Mouse (Mus musculus) small intestine, adult 2 months (tissue): ENCODE measurements around the gene Pfn4. TPM values are rescaled to one million over a fixed set of nuclear protein-coding genes. Genes with fewer than 3 reads are reported as not detected.
A peak's percentile ranks its signal among the peaks of the same experiment; 100 is the strongest.

Experiments
- H3K27ac ChIP-seq: fragments of 200-500 bp; 2 replicates; pipeline ENCODE4 v1.5.1; 2012; ENCODE audit warnings: low read depth, low read length, control low read depth, inconsistent platforms; ENCODE audit not compliant: insufficient read depth
- H3K27me3 ChIP-seq: fragments of 200-500 bp; 2 replicates; pipeline ENCODE4 v1.6.1; 2012; ENCODE audit warnings: mild to moderate bottlenecking, moderate library complexity, low read length, inconsistent platforms; ENCODE audit not compliant: control insufficient read depth, insufficient read depth
- H3K36me3 ChIP-seq: fragments of 200-500 bp; 2 replicates; pipeline ENCODE4 v1.6.1; 2012; ENCODE audit warnings: mild to moderate bottlenecking, low read length, control low read depth, inconsistent platforms; ENCODE audit not compliant: control insufficient read depth, insufficient read depth
- H3K4me1 ChIP-seq: fragments of 200-500 bp; 2 replicates; pipeline ENCODE4 v1.6.1; 2012; ENCODE audit warnings: low read length, inconsistent platforms, mixed read lengths; ENCODE audit not compliant: control insufficient read depth, insufficient read depth, insufficient read length
- H3K4me3 ChIP-seq: fragments of 200-500 bp; 2 replicates; pipeline ENCODE4 v1.5.1; 2012; ENCODE audit warnings: low read depth, mild to moderate bottlenecking, control low read depth, inconsistent platforms, low read length, moderate library complexity
- CTCF ChIP-seq: fragments of 200-500 bp; IDR thresholded peaks from 2 replicates; pipeline ENCODE4 v1.5.1; 2012; ENCODE audit warnings: low read depth, mild to moderate bottlenecking, control low read depth, inconsistent platforms, low read length, moderate library complexity, mixed read lengths; ENCODE audit not compliant: insufficient replicate concordance, insufficient read length; ENCODE audit errors: extremely low read depth
- POLR2A ChIP-seq: fragments of 200-500 bp; IDR thresholded peaks from 2 replicates; pipeline ENCODE4 v1.6.1; 2012; ENCODE audit warnings: low read depth, mild to moderate bottlenecking, control low read depth, inconsistent platforms, low read length, moderate library complexity
- WGBS: fragments of 180-500 bp; shearing (Covaris S2); methylation state at CpG from one replicate; pipeline ENCODE4 v1.1.7; 2018; 5-methylcytosine and 5-hydroxymethylcytosine counted together
- polyA plus RNA-seq: library from polyadenylated mRNA; depleted of rRNA; stranded (reverse); fragments of >200 nt; gene quantifications from 2 replicates; pipeline ENCODE4 v1.2.3, GENCODE M21; 2012; rRNA removed

Pfn4 gene
- polyA plus RNA-seq: not detected in 2 replicates

- H3K36me3 ChIP-seq: no peaks in the 10 kb centered on the region
- H3K4me3 ChIP-seq: peak within 1 kb of the TSS; percentile 76
- no peak; the same call in 1 of the 2 replicates for TF ChIP-seq POLR2A
- peak; percentile 82 for TF ChIP-seq CTCF
- H3K27ac ChIP-seq: peak within 1 kb of the TSS; percentile 42; the same call in 1 of the 2 replicates
- H3K27me3 ChIP-seq: no peaks in the 10 kb centered on the region
- 4% methylated on average over 61 of the region's 61 CpGs for WGBS
- no peaks in the 10 kb centered on the region for H3K4me1 ChIP-seq
Measured at GRCm38 (mm10) chr12:4768492-4769332, at the start of gene Pfn4, which contains the start of gene Fam228b. Pfn4 (plus strand) TSS chr12:4769022. Fam228b (minus strand) TSS chr12:4769267.

- H3K27me3 ChIP-seq: no peaks in the 10 kb centered on the region
- H3K27ac ChIP-seq: no peak overlapping the region
- no peak overlapping the region for H3K4me3 ChIP-seq
- 61% methylated on average over 13 of the region's 13 CpGs for WGBS
- TF ChIP-seq POLR2A (no peak), CTCF (no peak)
- H3K36me3 ChIP-seq: no peaks in the 10 kb centered on the region
- H3K4me1 ChIP-seq: no peaks in the 10 kb centered on the region; the same call in 1 of the 2 replicates
Measured at GRCm38 (mm10) chr12:4719066-4719761, 49.6 kb upstream of the Pfn4 start.

DNA sequence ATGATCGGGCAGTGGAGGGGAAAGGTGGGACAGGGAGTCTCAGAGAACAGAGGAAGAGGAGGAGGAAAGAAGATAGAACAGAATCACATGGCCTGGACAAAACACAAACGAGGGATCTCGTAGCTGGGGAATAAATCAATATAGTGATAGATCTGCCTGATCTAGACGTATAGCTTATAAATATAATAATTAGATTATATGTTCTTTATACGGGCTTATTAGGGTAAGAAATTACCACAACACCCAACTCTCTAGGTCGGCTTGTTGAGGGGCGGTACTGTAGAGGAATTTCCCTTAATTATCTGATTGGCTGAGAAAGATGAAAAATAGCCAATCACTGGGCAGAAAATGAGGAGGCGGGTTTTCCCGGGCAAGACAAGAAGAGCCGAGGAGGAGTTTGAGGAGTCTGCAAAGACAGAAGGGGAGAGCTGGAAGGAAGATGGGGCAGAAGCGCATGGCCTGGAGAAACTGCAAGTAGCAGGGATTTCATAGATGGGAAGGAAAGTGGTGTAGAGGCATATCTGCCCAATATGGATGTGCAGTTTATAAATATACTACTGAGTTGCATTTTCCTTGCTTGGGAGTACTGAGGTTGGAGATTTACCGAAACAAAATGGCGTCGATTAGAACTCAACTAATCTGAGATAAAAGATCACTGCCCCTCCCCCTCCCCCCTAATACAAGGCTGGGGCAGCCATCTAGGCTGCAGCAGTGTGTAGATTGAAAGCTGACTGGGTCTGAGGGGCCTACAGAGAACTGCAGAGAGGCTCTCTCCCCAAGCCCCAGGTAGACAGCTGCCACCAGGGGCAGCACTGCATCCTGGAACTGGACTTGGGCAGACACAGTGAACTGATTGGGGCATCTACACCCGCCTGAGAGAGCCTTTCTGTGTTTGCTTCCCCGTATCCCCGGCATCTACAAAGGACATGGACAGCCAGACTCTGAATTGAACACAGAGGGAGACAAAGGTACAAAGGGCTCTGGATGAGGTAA is 48.8 kb upstream of the Pfn4 start:
- H3K4me1 ChIP-seq: no peaks in the 10 kb centered on the region; the same call in 1 of the 2 replicates
- no peaks in the 10 kb centered on the region for H3K36me3 ChIP-seq
- no peak overlapping the region for H3K27ac ChIP-seq
- no peak overlapping the region for H3K4me3 ChIP-seq
- no peak for TF ChIP-seq POLR2A
- TF ChIP-seq CTCF: peak; percentile 29; the same call in 1 of the 2 replicates
- WGBS: 56% methylated on average over 17 of the region's 17 CpGs
- H3K27me3 ChIP-seq: no peaks in the 10 kb centered on the region

GRCm38 (mm10) chr12:4729165-4729564 is 39.7 kb upstream of the Pfn4 start:
- no peaks in the 10 kb centered on the region for H3K27me3 ChIP-seq
- H3K27ac ChIP-seq: no peak overlapping the region
- H3K4me3 ChIP-seq: no peak overlapping the region
- H3K4me1 ChIP-seq: no peaks in the 10 kb centered on the region
- H3K36me3 ChIP-seq: no peaks in the 10 kb centered on the region
- TF ChIP-seq CTCF (no peak), POLR2A (no peak)
- 92% methylated on average over 3 of the region's 3 CpGs for WGBS

DNA sequence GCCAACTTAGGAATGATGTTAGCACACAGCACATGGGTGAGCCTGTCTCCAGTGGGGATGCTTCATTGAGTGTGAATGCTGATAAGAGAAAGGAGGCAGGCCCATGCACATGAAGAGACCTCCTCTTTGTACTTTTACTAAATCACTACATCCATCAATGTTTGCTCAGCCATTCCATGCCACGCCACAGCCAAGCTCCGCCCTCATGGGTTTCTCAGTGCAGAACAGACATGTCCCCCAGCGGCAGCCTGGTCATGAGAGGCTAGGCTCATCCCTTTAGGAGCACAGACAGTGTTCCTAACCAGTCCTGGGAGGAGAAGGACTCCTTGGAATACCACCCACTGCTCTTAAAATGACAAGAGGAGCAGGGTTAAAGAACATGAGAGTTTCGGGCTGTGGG is 37.2 kb upstream of the Pfn4 start:
- WGBS: 54% methylated on average over 4 of the region's 4 CpGs
- no peaks in the 10 kb centered on the region for H3K4me1 ChIP-seq
- H3K36me3 ChIP-seq: no peaks in the 10 kb centered on the region
- H3K27ac ChIP-seq: no peak overlapping the region
- TF ChIP-seq CTCF (no peak), POLR2A (no peak)
- no peaks in the 10 kb centered on the region for H3K27me3 ChIP-seq
- no peak overlapping the region for H3K4me3 ChIP-seq

GRCm38 (mm10) chr12:4732332-4732731 is 36.5 kb upstream of the Pfn4 start:
- TF ChIP-seq POLR2A (no peak), CTCF (no peak)
- H3K36me3 ChIP-seq: no peaks in the 10 kb centered on the region
- 50% methylated on average over 4 of the region's 4 CpGs for WGBS
- no peak overlapping the region for H3K4me3 ChIP-seq
- H3K27me3 ChIP-seq: no peaks in the 10 kb centered on the region
- H3K4me1 ChIP-seq: no peaks in the 10 kb centered on the region
- H3K27ac ChIP-seq: no peak overlapping the region
